Mouse (Mus musculus): ENCODE data around the gene Senp6.

GRCm38 (mm10) chr9:80173629-80174028 is 106.9 kb downstream of the Senp6 start:
- no peak for TF ChIP-seq GATA1 (IDR thresholded peaks at IDR 0.05; ENCODE audit: borderline replicate concordance, low read length)
- TF ChIP-seq FLI1 (IDR thresholded peaks at IDR 0.05; ENCODE audit: low read length), result no peak
